Mouse (Mus musculus): ENCODE results near the gene Mettl5.
A peak's percentile ranks its signal among the peaks of the same experiment; 100 is the strongest.

DNA sequence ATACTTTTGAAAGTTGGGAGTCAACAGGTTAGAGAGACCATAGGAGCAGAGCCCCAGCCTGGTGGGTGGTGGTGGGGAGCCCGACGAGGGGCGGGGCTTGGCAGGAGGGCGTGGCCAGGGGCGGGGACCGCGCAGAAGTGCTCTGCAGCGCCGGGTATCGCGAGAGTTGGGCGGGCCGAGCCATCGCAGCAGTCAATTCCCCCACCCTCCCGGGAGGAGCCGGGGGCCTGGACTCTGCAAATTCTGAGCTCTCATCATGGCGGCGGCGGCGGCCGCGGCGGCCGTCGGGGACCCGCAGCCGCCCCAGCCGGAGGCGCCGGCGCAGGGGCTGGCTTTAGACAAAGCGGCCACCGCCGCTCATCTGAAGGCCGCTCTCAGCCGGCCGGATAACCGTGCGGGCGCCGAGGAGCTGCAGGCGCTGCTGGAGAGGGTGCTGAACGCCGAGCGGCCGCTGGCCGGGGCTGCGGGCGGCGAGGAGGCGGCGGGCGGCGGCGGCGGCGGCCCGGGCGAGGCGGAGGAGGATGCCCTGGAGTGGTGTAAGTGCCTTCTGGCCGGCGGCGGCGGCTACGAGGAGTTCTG lies 11.7 kb upstream of the Mettl5 start, which contains the start of gene Ubr3:
- TF ChIP-seq CTCF (IDR thresholded peaks at IDR 0.05; ENCODE audit: low read depth, low read length) (no peak), POLR2A (IDR thresholded peaks at IDR 0.05; ENCODE audit: insufficient read depth, low read length) (peak; percentile 34)

Measured in ES-Bruce4 (cell line).